Mouse (Mus musculus): Measurements from ENCODE around the gene Kdm4b. TPM values are rescaled to one million over a fixed set of nuclear protein-coding genes. Genes with fewer than 3 reads are reported as not detected.

Kdm4b gene
- polyA plus RNA-seq, 3 experiments from 2014 or later: 3.2 to 8.4 (median 8.0) TPM

GRCm38 (mm10) chr17:56443341-56443795 lies 117.5 kb downstream of the Kdm4b start:
- ATAC-seq: peak; percentile 72

DNA sequence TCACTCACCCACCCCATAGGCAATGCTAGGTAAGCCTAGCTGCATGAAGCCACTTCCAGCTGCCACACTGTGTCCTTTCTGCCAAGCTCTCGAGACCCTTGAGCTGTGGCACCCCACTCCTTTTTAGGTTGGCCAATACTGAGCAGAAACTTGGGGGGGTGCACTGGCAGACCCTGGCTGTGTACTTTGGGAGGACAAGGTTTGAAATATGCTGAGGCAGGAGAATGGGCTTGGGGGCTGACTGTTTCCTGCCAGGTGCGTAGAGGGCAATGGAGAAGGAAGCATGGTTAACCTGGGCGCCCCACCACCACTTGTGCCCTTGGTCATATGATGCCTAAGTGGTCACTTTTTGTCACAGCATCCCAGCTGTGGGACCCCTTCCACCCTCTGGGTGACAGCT lies 118.9 kb downstream of the Kdm4b start:
- no peak for ATAC-seq

DNA sequence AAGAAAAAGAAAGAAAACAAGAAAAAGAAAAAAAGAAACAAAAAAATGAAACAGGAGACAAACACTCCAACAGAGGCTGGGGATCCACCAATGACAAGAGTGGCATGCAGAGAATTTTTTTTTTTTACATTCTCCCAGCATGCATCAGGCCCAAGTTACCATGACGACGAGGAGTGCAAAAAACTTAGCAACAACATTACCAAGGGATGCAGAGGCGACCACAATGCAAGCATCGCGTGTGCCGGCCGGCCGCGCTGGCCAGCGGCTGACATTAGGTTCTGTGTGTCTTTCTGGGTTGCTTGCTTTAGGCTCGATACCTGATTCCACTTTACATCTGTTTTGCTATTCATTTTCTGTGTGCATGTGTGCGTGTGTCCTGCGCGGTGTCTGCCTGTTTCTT lies 119.5 kb downstream of the Kdm4b start:
- peak; percentile 46 for ATAC-seq

- no peak for ATAC-seq
These were observed 121.9 kb downstream of the Kdm4b start for GRCm38 (mm10) chr17:56447716-56448115.

Other genes starting within 250 kb of the Kdm4b start
- 10 to 100 TPM; 32.5 to 58.6 (median 40.3) TPM for gene Hdgfl2, start 246.4 kb upstream of the Kdm4b start, polyA plus RNA-seq (2017; shearing (Covaris generic))
- under 1 TPM in 1 of 3 experiments, not detected in 2; 0.09 TPM for gene Plin4, start 216.3 kb upstream of the Kdm4b start, polyA plus RNA-seq (2017; shearing (Covaris generic))
- under 1 TPM in 1 of 3 experiments, not detected in 2; 0.16 TPM for gene Plin5, start 208.5 kb upstream of the Kdm4b start, polyA plus RNA-seq (2017; shearing (Covaris generic))
- not detected for gene Lrg1, start 204.1 kb upstream of the Kdm4b start, polyA plus RNA-seq (2017; shearing (Covaris generic))
- under 1 TPM in 1 of 3 experiments, not detected in 2; 0.13 TPM for gene Sema6b, start 185.7 kb upstream of the Kdm4b start, polyA plus RNA-seq (2017; shearing (Covaris generic))
- gene Tnfaip8l1, start 163.6 kb upstream of the Kdm4b start, polyA plus RNA-seq (2017; shearing (Covaris generic)): 10 to 100 TPM; 29.8 to 39.7 (median 37.9) TPM
- gene Mydgf, start 142.1 kb upstream of the Kdm4b start, polyA plus RNA-seq (2017; shearing (Covaris generic)): 10 to 100 TPM; 53.3 to 65.6 (median 59.5) TPM
- gene Dpp9, start 107.2 kb upstream of the Kdm4b start, polyA plus RNA-seq (2017; shearing (Covaris generic)): 10 to 100 TPM; 13.6 to 17.5 (median 14.5) TPM
- gene Fem1a, start 69.3 kb upstream of the Kdm4b start, polyA plus RNA-seq (2017; shearing (Covaris generic)): 1 to 10 TPM; 4.9 to 6.2 (median 6.1) TPM
- gene Ticam1, start 49.3 kb upstream of the Kdm4b start, polyA plus RNA-seq (2017; shearing (Covaris generic)): 10 to 100 TPM in 1 of 3 experiments, 1 to 10 TPM in 2; 8.1 to 11.5 (median 8.7) TPM
- 10 to 100 TPM; 25.6 to 28.7 (median 25.6) TPM for gene Plin3, start 33.2 kb upstream of the Kdm4b start, polyA plus RNA-seq (2017; shearing (Covaris generic))
- gene Arrdc5, start 25.8 kb upstream of the Kdm4b start, polyA plus RNA-seq (2017; shearing (Covaris generic)): not detected
- 10 to 100 TPM in 1 of 3 experiments, 1 to 10 TPM in 2; 7.1 to 60.4 (median 9.6) TPM for gene Uhrf1, start 22.7 kb upstream of the Kdm4b start, polyA plus RNA-seq (2017; shearing (Covaris generic))
- gene Ptprs, start 150.4 kb downstream of the Kdm4b start, polyA plus RNA-seq (2017; shearing (Covaris generic)): 10 to 100 TPM in 1 of 3 experiments, 1 to 10 TPM in 2; 7.2 to 10.9 (median 8.8) TPM
- not detected for gene Znrf4, start 186.4 kb downstream of the Kdm4b start, polyA plus RNA-seq (2017; shearing (Covaris generic))
- gene Gm20219, start 228.3 kb downstream of the Kdm4b start, polyA plus RNA-seq (2017; shearing (Covaris generic)): 1 to 10 TPM in 2 of 3 experiments, under 1 TPM in 1; 0.67 to 4.4 (median 3.5) TPM

Measured in inflammation-experienced regulatory T-cells, adult 6 months (primary cell).